ENCODE assay signal across 9 mouse cellular contexts in genomic region chr11:98872040-98872439, GRCm38 (mm10). TPM values are rescaled to one million over a fixed set of nuclear protein-coding genes. Genes with fewer than 3 reads are reported as not detected.
DNase-seq lines count a peak whose midpoint lies in the region; ATAC-seq and TF ChIP-seq lines count a peak whose summit lies in the region.
"Had no signal": no experiment of that assay in that cellular context is flagged by ENCODE, and none has a peak within 500 bp of the region (broad histone marks: within the 10 kb centered on the region; RNA-seq: fewer than 3 reads in every experiment).

No protein-coding gene starts in this region.

- H3K9me3 ChIP-seq in heart, embryonic 14.5 days (ENCODE audit: control insufficient read depth, low read length) = no peaks in the 10 kb centered on the region
- no peaks in the 10 kb centered on the region for H3K9me3 ChIP-seq in limb, embryonic 14.5 days (ENCODE audit: control insufficient read depth, low read length)

- peak overlapping the region; percentile 3 for H3K4me2 ChIP-seq in heart, embryonic 14.5 days (ENCODE audit: low read length)
- no peak overlapping the region for H3K4me2 ChIP-seq in limb, embryonic 14.5 days (replicated peaks; ENCODE audit: low read depth, low read length, severe bottlenecking)

- ATAC-seq in cerebellum, adult (ENCODE audit: insufficient number of reproducible peaks, low FRiP score, low TSS enrichment) = peak; percentile 40; the same call in 1 of the 2 replicates
- 0 out of 2 replicates have a peak, but pooled peaks have one; percentile 13 for ATAC-seq in heart, embryonic 14.5 days (ENCODE audit: insufficient number of reproducible peaks, insufficient read depth, low FRiP score, low read depth)
- ATAC-seq in limb, embryonic 14.5 days (ENCODE audit: low FRiP score, low read depth) = no peak
- ATAC-seq in activated CD4-positive, CD25-positive, alpha-beta regulatory T cell, adult 4 months = no peak

- H3K4me3 ChIP-seq in heart, embryonic 14.5 days (ENCODE audit: control insufficient read depth in 1 of 2, insufficient read depth in 1 of 2, low read depth in 1 of 2, low read length in 2 of 2) = no peak overlapping the region
- no peak overlapping the region for H3K4me3 ChIP-seq in limb, embryonic 14.5 days (replicated peaks; ENCODE audit: low read length)

- WGBS in heart, embryonic 14.5 days = 24% methylated on average over 4 of the region's 4 CpGs
- WGBS in limb, embryonic 14.5 days = 55% methylated on average over 4 of the region's 4 CpGs

- H3K4me1 ChIP-seq in heart, embryonic 14.5 days (ENCODE audit: control insufficient read depth in 2 of 2, insufficient read depth in 2 of 2, low read length in 2 of 2) = peaks cover 4 to 25% of the 10 kb centered on the region in 2 experiments; a peak in 3 of 4 replicates
- no peaks in the 10 kb centered on the region for H3K4me1 ChIP-seq in limb, embryonic 14.5 days (ENCODE audit: control insufficient read depth, insufficient read depth, low read length)

- H3K36me3 ChIP-seq in heart, embryonic 14.5 days (ENCODE audit: control insufficient read depth, insufficient read depth, low read length) = peaks cover 39% of the 10 kb centered on the region
- H3K36me3 ChIP-seq in limb, embryonic 14.5 days (ENCODE audit: control insufficient read depth, insufficient read depth, low read length) = peaks cover 48% of the 10 kb centered on the region

- no peak for DNase-seq in cerebellum, postnatal 14 days
- peak; percentile 72 for DNase-seq in cerebellum, adult 9-10 months
- no peak for DNase-seq in limb, embryonic 14.5 days (ENCODE audit: low spot score)
- DNase-seq in testis, postnatal 10 days (ENCODE audit: low spot score) = no peak
- no peak for DNase-seq in kidney, adult 8-10 months

- no peak overlapping the region; the same call in 1 of the 2 replicates for H3K9ac ChIP-seq in heart, embryonic 14.5 days (ENCODE audit: low read length)
- H3K9ac ChIP-seq in limb, embryonic 14.5 days (ENCODE audit: low read depth, low read length, severe bottlenecking) = no peak overlapping the region
- H3K9ac ChIP-seq: liver, embryonic 14.5 days had no signal

- H3K27ac ChIP-seq in heart, embryonic 14.5 days (replicated peaks in 1 of 2; ENCODE audit: control insufficient read depth in 1 of 2, insufficient read depth in 1 of 2, low read depth in 2 of 2, low read length in 2 of 2) = peak overlapping the region; percentile 62 to 73
- H3K27ac ChIP-seq in limb, embryonic 14.5 days (replicated peaks; ENCODE audit: low read depth, low read length) = peak overlapping the region; percentile 33
- H3K27ac ChIP-seq: liver, embryonic 14.5 days had no signal

- no peaks in the 10 kb centered on the region for H3K27me3 ChIP-seq in heart, embryonic 14.5 days (ENCODE audit: control insufficient read depth, insufficient read depth, low read length)
- H3K27me3 ChIP-seq in limb, embryonic 14.5 days (ENCODE audit: control insufficient read depth, insufficient read depth, low read length) = no peaks in the 10 kb centered on the region

- TF ChIP-seq POLR2A in limb, embryonic 14.5 days (IDR thresholded peaks at IDR 0.05; ENCODE audit: borderline replicate concordance, extremely low read depth, insufficient read depth, insufficient read length) = no peak

RNA-seq across cellular contexts. Expression of gene Wipf2, which starts 8.6 kb away (rescaled TPM):
- 3.1 and 3.2 TPM in 2 replicates for polyA plus RNA-seq in heart, embryonic 14.5 days (2014; fragmentation: Nextera tagmentation; extraction: Ambion mirVana)
- 10.5 and 11.4 TPM in 2 replicates for polyA plus RNA-seq in limb, embryonic 14.5 days (2012; rRNA removed)
- polyA plus RNA-seq in limb, embryonic 14.5 days (2014; fragmentation: Nextera tagmentation; extraction: Ambion mirVana) = 4.7 and 4.9 TPM in 2 replicates
- polyA plus RNA-seq in activated CD4-positive, CD25-positive, alpha-beta regulatory T cell, adult 4 months (2017; shearing (Covaris generic)) = 10 to 100 TPM; 10.9 to 12.3 TPM

RNA-seq across cellular contexts. Expression of gene Rapgefl1, which starts 35.5 kb away (rescaled TPM):
- 0.82 and 0.95 TPM in 2 replicates for polyA plus RNA-seq in heart, embryonic 14.5 days (2014; fragmentation: Nextera tagmentation; extraction: Ambion mirVana)
- polyA plus RNA-seq in limb, embryonic 14.5 days (2012; rRNA removed) = 31.4 and 41.8 TPM in 2 replicates
- 8.8 and 8.9 TPM in 2 replicates for polyA plus RNA-seq in limb, embryonic 14.5 days (2014; fragmentation: Nextera tagmentation; extraction: Ambion mirVana)
- polyA plus RNA-seq in activated CD4-positive, CD25-positive, alpha-beta regulatory T cell, adult 4 months (2017; shearing (Covaris generic)) = under 1 TPM in 1 of 2 experiments, not detected in 1; 0.15 TPM

RNA-seq across cellular contexts. Expression of gene Cdc6, which starts 35.6 kb away (rescaled TPM):
- polyA plus RNA-seq in heart, embryonic 14.5 days (2014; fragmentation: Nextera tagmentation; extraction: Ambion mirVana) = 15.6 and 17.5 TPM in 2 replicates
- polyA plus RNA-seq in limb, embryonic 14.5 days (2012; rRNA removed) = 13.1 and 15.6 TPM in 2 replicates
- polyA plus RNA-seq in limb, embryonic 14.5 days (2014; fragmentation: Nextera tagmentation; extraction: Ambion mirVana) = 25.2 and 25.8 TPM in 2 replicates
- polyA plus RNA-seq in activated CD4-positive, CD25-positive, alpha-beta regulatory T cell, adult 4 months (2017; shearing (Covaris generic)) = 10 to 100 TPM; 10.1 to 17.7 TPM

RNA-seq across cellular contexts. Expression of gene Rara, which starts 55.6 kb away (rescaled TPM):
- polyA plus RNA-seq in heart, embryonic 14.5 days (2014; fragmentation: Nextera tagmentation; extraction: Ambion mirVana) = 31.4 and 33.4 TPM in 2 replicates
- 39.8 and 57.0 TPM in 2 replicates for polyA plus RNA-seq in limb, embryonic 14.5 days (2012; rRNA removed)
- 52.4 and 58.3 TPM in 2 replicates for polyA plus RNA-seq in limb, embryonic 14.5 days (2014; fragmentation: Nextera tagmentation; extraction: Ambion mirVana)
- polyA plus RNA-seq in activated CD4-positive, CD25-positive, alpha-beta regulatory T cell, adult 4 months (2017; shearing (Covaris generic)) = 10 to 100 TPM in 1 of 2 experiments, 1 to 10 TPM in 1; 9.0 to 13.7 TPM

Comparison
In these comparisons a context has a peak if more than half of its experiments do, and no peak if none do; other contexts are left out.
1. ATAC-seq: peak in cerebellum, adult (single experiment) and heart, embryonic 14.5 days (single experiment); none in limb, embryonic 14.5 days (single experiment) and activated CD4-positive, CD25-positive, alpha-beta regulatory T cell, adult 4 months (single experiment).